8 mouse cellular contexts compared by ENCODE assay signal in the genomic region with DNA sequence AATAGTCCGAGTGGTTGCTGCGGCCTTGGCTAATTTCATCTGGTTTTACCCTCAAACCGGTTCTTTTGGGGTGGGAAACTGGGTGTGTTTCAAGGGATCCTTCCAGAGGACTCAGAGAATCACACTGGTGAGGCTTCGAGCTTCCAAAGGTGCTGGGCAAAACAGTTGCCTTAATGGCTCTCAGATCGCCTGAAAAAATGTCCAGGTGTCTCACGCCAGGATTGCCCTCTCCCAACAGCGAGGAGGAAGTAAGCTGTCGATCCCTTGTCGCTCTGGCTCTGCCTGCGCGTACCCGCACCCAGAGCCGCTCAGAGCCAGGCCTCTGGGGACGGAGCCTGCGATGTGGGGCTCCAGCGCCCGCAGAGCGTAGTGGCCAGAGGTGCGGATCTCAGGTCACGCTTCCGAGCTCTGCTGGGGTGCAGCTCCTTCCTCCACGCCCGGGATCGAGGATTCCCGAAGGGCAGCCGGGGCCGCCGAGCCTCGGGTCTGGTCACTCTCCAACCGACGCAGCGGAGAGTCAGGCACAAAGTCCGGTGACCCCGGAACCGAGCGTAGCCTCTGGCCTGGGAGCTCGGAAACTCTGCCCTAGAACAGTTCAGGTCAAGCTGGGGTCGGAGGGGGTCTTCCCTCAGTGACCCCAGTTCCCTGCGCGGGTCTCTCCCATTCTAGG. TPM values are rescaled to one million over a fixed set of nuclear protein-coding genes. Genes with fewer than 3 reads are reported as not detected.
DNase-seq lines count a peak whose midpoint lies in the region; ATAC-seq and TF ChIP-seq lines count a peak whose summit lies in the region.

No protein-coding gene starts in this region.

- H3K9ac ChIP-seq in intestine, embryonic 15.5 days: peak overlapping the region; percentile 59
- H3K9ac ChIP-seq in liver, embryonic 14.5 days (replicated peaks): peak overlapping the region; percentile 31

- H3K4me1 ChIP-seq in intestine, embryonic 15.5 days (replicated peaks): peaks cover 40% of the 10 kb centered on the region
- H3K4me1 ChIP-seq in liver, embryonic 14.5 days (replicated peaks; ENCODE audit: control insufficient read depth in 2 of 2, insufficient read depth in 2 of 2, low read length in 1 of 2): no peaks in the 10 kb centered on the region

- 12% methylated on average over 40 of the region's 40 CpGs for WGBS in intestine, embryonic 15.5 days
- 1% methylated on average over 36 of the region's 40 CpGs for WGBS in liver, embryonic 14.5 days (ENCODE audit: insufficient replicate concordance)

- no peaks in the 10 kb centered on the region for H3K9me3 ChIP-seq in intestine, embryonic 15.5 days
- no peaks in the 10 kb centered on the region for H3K9me3 ChIP-seq in liver, embryonic 14.5 days (ENCODE audit: control insufficient read depth, low read length)

- TF ChIP-seq EP300 in liver, embryonic 14.5 days (IDR thresholded peaks at IDR 0.05; ENCODE audit: low read depth): no peak

- peak overlapping the region; percentile 52 for H3K4me3 ChIP-seq in intestine, embryonic 15.5 days (replicated peaks)
- peak overlapping the region; percentile 42 to 50 for H3K4me3 ChIP-seq in liver, embryonic 14.5 days (ENCODE audit: insufficient read depth in 1 of 2, low read depth in 2 of 2, low read length in 2 of 2)

- H3K27me3 ChIP-seq in intestine, embryonic 15.5 days (replicated peaks): peaks cover 70% of the 10 kb centered on the region
- peaks cover 79% of the 10 kb centered on the region for H3K27me3 ChIP-seq in liver, embryonic 14.5 days (ENCODE audit: control insufficient read depth, insufficient read depth, low read length)

- ATAC-seq in intestine, embryonic 15.5 days: peak; percentile 24; the same call in 1 of the 2 replicates
- ATAC-seq in liver, embryonic 14.5 days (ENCODE audit: insufficient read depth): peak; percentile 21; the same call in 1 of the 2 replicates

- no peak for TF ChIP-seq CTCF in liver, embryonic 14.5 days (IDR thresholded peaks at IDR 0.05; ENCODE audit: low read depth)

- peak overlapping the region; percentile 93 for H3K4me2 ChIP-seq in intestine, embryonic 15.5 days (replicated peaks)
- H3K4me2 ChIP-seq in liver, embryonic 14.5 days (ENCODE audit: low read depth): peak overlapping the region; percentile 29

- H3K36me3 ChIP-seq in intestine, embryonic 15.5 days: no peaks in the 10 kb centered on the region
- H3K36me3 ChIP-seq in liver, embryonic 14.5 days (replicated peaks; ENCODE audit: control insufficient read depth, insufficient read depth, low read depth): no peaks in the 10 kb centered on the region

- DNase-seq in cerebellum, postnatal 10 days: peak; percentile 28 to 42
- no peak for DNase-seq in cerebellum, postnatal 4 days (ENCODE audit: low spot score in 2 of 2)
- DNase-seq in embryo, embryonic 10.5 days (ENCODE audit: low spot score): peak; percentile 65
- DNase-seq in liver, embryonic 14.5 days (ENCODE audit: low read depth in 3 of 3, low spot score in 3 of 3): no peak
- no peak for DNase-seq in spleen, postnatal 36 days (ENCODE audit: low spot score in 2 of 2)
- no peak for DNase-seq in ovary, postnatal 10 days (ENCODE audit: low spot score)
- DNase-seq in right cerebral cortex, postnatal 14 days: no peak

- H3K27ac ChIP-seq in intestine, embryonic 15.5 days: no peak overlapping the region
- no peak overlapping the region for H3K27ac ChIP-seq in liver, embryonic 14.5 days

RNA-seq across cellular contexts. Expression of gene Sall1, which starts 3.1 kb away (rescaled TPM):
- 1.8 and 2.4 TPM in 2 replicates for polyA plus RNA-seq in intestine, embryonic 15.5 days (2015; fragmentation: Nextera tagmentation; extraction: Ambion mirVana)
- polyA plus RNA-seq in liver, embryonic 14.5 days (2012; rRNA removed): 1.6 and 1.7 TPM in 2 replicates
- polyA plus RNA-seq in liver, embryonic 14.5 days (2014; fragmentation: Nextera tagmentation; extraction: Ambion mirVana): 1.0 and 1.1 TPM in 2 replicates

Comparison
In these comparisons a context has a peak if more than half of its experiments do, and no peak if none do; other contexts are left out.
1. DNase-seq: peak in cerebellum, postnatal 10 days (2 of 2) and embryo, embryonic 10.5 days (single experiment); none in cerebellum, postnatal 4 days (0 of 2), liver, embryonic 14.5 days (0 of 3), spleen, postnatal 36 days (0 of 2), ovary, postnatal 10 days (single experiment) and right cerebral cortex, postnatal 14 days (single experiment).